Mouse (Mus musculus): ENCODE measurements around the gene Nek10. TPM values are rescaled to one million over a fixed set of nuclear protein-coding genes. Genes with fewer than 3 reads are reported as not detected.
A peak's percentile ranks its signal among the peaks of the same experiment; 100 is the strongest.
"Not testable (repeated sequence)": the region's sequence is repeated elsewhere in the genome, so short reads cannot be mapped to it uniquely, and the experiment has no call there.

Gene Nek10
- total RNA-seq (2021): under 1 TPM; 0.13 to 0.33 TPM
- long read RNA-seq, experiment 1: 0 reads
- long read RNA-seq, experiment 2, partial matches to known transcripts: 0 of 1 reads
- long read RNA-seq, experiment 2, other reads (novel, unspliced or antisense): 1 of 1 reads

GRCm38 (mm10) chr14:14803115-14803514 lies at the start of gene Nek10:
Nek10 (plus strand) TSS chr14:14803415.
- DNase-seq; H3K27ac ChIP-seq; H3K4me3 ChIP-seq; intact Hi-C loops (cut with DNase I): not testable (repeated sequence)

- intact Hi-C loops (cut with DNase I): no loop called here
- no peak for TF ChIP-seq CTCF (IDR thresholded peaks at IDR 0.05)
- Histone ChIP-seq H3K4me3 (no peak overlapping the region), H3K27ac (no peak overlapping the region)
- no peak for DNase-seq
These were observed 22.0 kb upstream of the Nek10 start for GRCm38 (mm10) chr14:14781169-14781568.

- no peak for DNase-seq
- TF ChIP-seq CTCF (IDR thresholded peaks at IDR 0.05): no peak
- no peak overlapping the region for H3K27ac ChIP-seq
- no peak overlapping the region for H3K4me3 ChIP-seq
- intact Hi-C loops (cut with DNase I): no loop called here
These were observed 19.0 kb upstream of the Nek10 start for GRCm38 (mm10) chr14:14784223-14784622.

GRCm38 (mm10) chr14:14786979-14787378 lies 16.2 kb upstream of the Nek10 start:
- no peak for DNase-seq
- intact Hi-C loops (cut with DNase I): no loop called here
- Histone ChIP-seq H3K27ac (no peak overlapping the region), H3K4me3 (no peak overlapping the region)
- no peak for TF ChIP-seq CTCF (IDR thresholded peaks at IDR 0.05)

- intact Hi-C loops (cut with DNase I): no loop called here
- DNase-seq: no peak
- Histone ChIP-seq H3K27ac (no peak overlapping the region), H3K4me3 (no peak overlapping the region)
- TF ChIP-seq CTCF (IDR thresholded peaks at IDR 0.05): no peak
These were observed 13.3 kb upstream of the Nek10 start for GRCm38 (mm10) chr14:14789840-14790470.

GRCm38 (mm10) chr14:14799861-14800260 lies 3.4 kb upstream of the Nek10 start:
- TF ChIP-seq CTCF (IDR thresholded peaks at IDR 0.05): no peak
- no peak for DNase-seq
- intact Hi-C loops (cut with DNase I): no loop called here
- no peak overlapping the region for H3K4me3 ChIP-seq
- no peak overlapping the region for H3K27ac ChIP-seq

- no peak for TF ChIP-seq CTCF (IDR thresholded peaks at IDR 0.05)
- intact Hi-C loops (cut with DNase I): no loop called here
These were observed 2.9 kb upstream of the Nek10 start for GRCm38 (mm10) chr14:14800332-14800731.

GRCm38 (mm10) chr14:14800810-14801209 lies 2.4 kb upstream of the Nek10 start:
- no peak for TF ChIP-seq CTCF (IDR thresholded peaks at IDR 0.05)
- no peak overlapping the region for H3K27ac ChIP-seq
- intact Hi-C loops (cut with DNase I): no loop called here
- no peak for DNase-seq
- H3K4me3 ChIP-seq: no peak overlapping the region

More at GRCm38 (mm10) chr14:14800332-14800731, 2.9 kb upstream of the Nek10 start:
- DNase-seq: no peak
- no peak overlapping the region for H3K27ac ChIP-seq
- H3K4me3 ChIP-seq: no peak overlapping the region

- no peak for DNase-seq
- no peak for TF ChIP-seq CTCF (IDR thresholded peaks at IDR 0.05)
- intact Hi-C loops (cut with DNase I): no loop called here
- no peak overlapping the region for H3K4me3 ChIP-seq
- no peak overlapping the region for H3K27ac ChIP-seq
These were observed 804 bp downstream of the Nek10 start for GRCm38 (mm10) chr14:14803921-14804517.

GRCm38 (mm10) chr14:14804518-14805212 lies 1.4 kb downstream of the Nek10 start:
- no peak for TF ChIP-seq CTCF (IDR thresholded peaks at IDR 0.05)
- intact Hi-C loops (cut with DNase I): no loop called here
- Histone ChIP-seq H3K27ac (no peak overlapping the region), H3K4me3 (no peak overlapping the region)
- no peak for DNase-seq

- peak overlapping the region; percentile 38 for H3K4me3 ChIP-seq
- H3K27ac ChIP-seq: peak overlapping the region; percentile 81
- TF ChIP-seq CTCF (IDR thresholded peaks at IDR 0.05): no peak
- DNase-seq: peak; percentile 88
- intact Hi-C loops (cut with DNase I): no loop called here
These were observed 29.5 kb downstream of the Nek10 start for GRCm38 (mm10) chr14:14832520-14833240.

- TF ChIP-seq CTCF (IDR thresholded peaks at IDR 0.05): no peak
- H3K4me3 ChIP-seq: no peak overlapping the region
- intact Hi-C loops (cut with DNase I): no loop called here
- H3K27ac ChIP-seq: peak overlapping the region; percentile 75
- DNase-seq: no peak
These were observed 30.3 kb downstream of the Nek10 start for GRCm38 (mm10) chr14:14833498-14833897.

GRCm38 (mm10) chr14:14834266-14834665 lies 31.1 kb downstream of the Nek10 start:
- Histone ChIP-seq H3K27ac (peak overlapping the region; percentile 75), H3K4me3 (no peak overlapping the region)
- intact Hi-C loops (cut with DNase I): no loop called here
- no peak for DNase-seq
- no peak for TF ChIP-seq CTCF (IDR thresholded peaks at IDR 0.05)
